Mouse (Mus musculus) liver, postnatal 0 days (tissue): Measurements from ENCODE around the gene Pnlip.

Experiments used
- CTCF ChIP-seq: sonication (generic); IDR thresholded peaks from 2 replicates; pipeline ENCODE4 v1.5.1; 2016; ENCODE audit warnings: antibody characterized with exemption, low read depth
- EP300 ChIP-seq: IDR thresholded peaks from 2 replicates; pipeline ENCODE4 v1.6.1; 2016; ENCODE audit warnings: antibody characterized with exemption, low read depth, mild to moderate bottlenecking

DNA sequence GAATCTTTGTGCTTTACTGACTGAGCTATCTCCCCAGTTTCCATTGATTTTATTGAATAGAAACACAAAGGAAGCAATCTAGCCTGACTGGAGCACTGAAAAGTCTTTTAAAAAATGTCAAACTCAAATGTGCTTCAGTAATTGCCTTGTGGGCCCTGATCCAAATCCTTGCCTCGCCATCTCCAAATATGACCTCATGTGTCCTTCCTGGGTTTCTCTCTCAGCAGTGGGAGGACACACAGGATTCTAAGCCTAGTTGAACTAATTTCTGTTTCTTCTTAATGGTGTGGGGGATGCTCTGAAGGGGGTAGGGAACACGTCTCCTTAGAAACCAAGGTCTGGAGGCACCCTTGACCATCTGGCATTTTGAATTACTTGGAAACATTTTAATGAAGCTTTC lies 22.3 kb downstream of the Pnlip start:
- no peak for TF ChIP-seq CTCF
- no peak for TF ChIP-seq EP300
